Mouse (Mus musculus): ENCODE measurements at regions not wholly inside any gene's neighbourhood (a gene's known extent, or its start where the extent isn't known, plus 50 kb on each side); places are given as distances from the start of the nearest gene placed in this dataset.

DNA sequence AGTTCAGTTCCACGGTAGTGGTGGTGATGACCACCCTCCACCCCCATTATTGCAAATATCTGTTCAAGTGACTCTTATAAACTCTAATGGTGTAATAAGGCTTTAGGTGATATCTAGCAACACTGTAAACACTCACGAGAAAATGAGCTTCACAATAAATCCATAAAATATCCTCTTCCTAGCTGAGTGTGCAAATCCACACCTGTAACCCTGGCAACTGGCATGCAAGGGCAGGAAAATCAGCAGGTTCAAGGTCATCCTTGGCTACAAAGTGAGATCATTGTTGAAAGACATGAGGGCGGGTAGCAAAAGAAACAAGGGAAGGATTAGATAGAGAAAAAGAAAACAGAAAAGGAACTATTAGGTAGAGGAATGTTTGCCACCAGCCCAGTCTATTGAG, 86.8 kb downstream of the Sox4 start:
- H3K4me1 ChIP-seq, result peaks cover 17% of the 10 kb centered on the region
- H3K9ac ChIP-seq, result no peak overlapping the region
- no peaks in the 10 kb centered on the region for H3K27me3 ChIP-seq
- WGBS, result 74% methylated on average over 3 of the region's 3 CpGs
- H3K9me3 ChIP-seq, result no peaks in the 10 kb centered on the region
- no peak overlapping the region for H3K27ac ChIP-seq
- H3K4me3 ChIP-seq (replicated peaks), result no peak overlapping the region
- peaks cover 71% of the 10 kb centered on the region for H3K36me3 ChIP-seq (replicated peaks)
- no peak for ATAC-seq (ENCODE audit: low FRiP score)
- no peak overlapping the region for H3K4me2 ChIP-seq

DNA sequence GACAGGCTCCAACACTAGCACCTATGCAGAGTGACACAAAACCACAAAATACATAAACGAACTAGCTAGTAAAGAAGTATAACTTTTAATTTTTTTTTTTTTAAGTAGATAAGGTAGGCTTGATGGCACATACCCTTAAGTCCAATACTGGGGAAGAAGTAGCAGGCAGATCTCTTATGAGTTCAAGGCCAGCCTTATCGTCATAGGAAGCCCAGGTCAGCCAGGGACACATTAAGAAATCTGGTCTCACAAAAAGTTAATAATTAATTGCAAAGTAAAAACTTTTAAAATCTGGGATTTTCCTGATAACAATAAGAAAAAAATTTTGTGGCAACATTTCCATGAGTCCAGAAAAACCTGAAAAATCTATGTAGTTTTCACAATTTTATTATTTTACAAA, 92.9 kb downstream of the Sox4 start:
- H3K4me3 ChIP-seq (replicated peaks), result no peak overlapping the region
- H3K9me3 ChIP-seq, result no peaks in the 10 kb centered on the region
- H3K27ac ChIP-seq, result no peak overlapping the region
- H3K4me2 ChIP-seq, result no peak overlapping the region
- peaks cover 32% of the 10 kb centered on the region for H3K36me3 ChIP-seq (replicated peaks)
- H3K27me3 ChIP-seq, result no peaks in the 10 kb centered on the region
- peaks cover 15% of the 10 kb centered on the region; the same call in 1 of the 2 replicates for H3K4me1 ChIP-seq
- ATAC-seq (ENCODE audit: low FRiP score), result no peak
- WGBS, result 69% methylated on average over 2 of the region's 2 CpGs
- H3K9ac ChIP-seq, result no peak overlapping the region

DNA sequence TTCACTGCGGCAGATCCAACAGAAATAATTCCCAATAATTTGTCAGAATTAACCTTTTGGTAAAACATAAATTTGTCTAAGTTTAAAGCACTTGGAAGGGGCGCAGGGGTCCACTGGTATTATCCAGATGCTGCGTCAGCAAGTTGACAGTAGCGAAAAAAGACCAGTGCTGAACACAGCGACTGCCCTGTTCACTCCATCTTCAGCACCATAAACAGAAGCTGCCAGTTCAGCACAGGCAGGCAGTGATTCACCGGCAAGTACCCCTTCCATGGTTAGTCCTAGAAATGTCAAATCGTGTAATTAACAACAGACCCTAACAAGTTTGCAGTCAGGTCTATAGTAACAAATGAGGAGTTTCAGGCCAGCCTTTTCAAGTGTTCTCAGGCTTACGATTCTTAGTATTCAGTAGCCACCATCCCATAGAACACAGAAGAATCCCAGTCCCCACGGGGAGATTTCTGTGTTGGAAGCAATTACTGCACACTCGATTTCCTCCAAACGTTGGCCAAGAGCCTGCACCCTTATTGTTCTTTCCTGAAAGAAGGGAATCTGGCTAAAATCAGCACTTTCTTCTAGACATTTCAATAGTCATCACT, 93.6 kb downstream of the Sox4 start:
- no peaks in the 10 kb centered on the region for H3K9me3 ChIP-seq
- H3K27ac ChIP-seq, result peak overlapping the region; percentile 51; the same call in 1 of the 2 replicates
- peak; percentile 75; the same call in 1 of the 2 replicates for ATAC-seq (ENCODE audit: low FRiP score)
- peaks cover 26% of the 10 kb centered on the region for H3K36me3 ChIP-seq (replicated peaks)
- 27% methylated on average over 11 of the region's 11 CpGs for WGBS
- H3K9ac ChIP-seq, result no peak overlapping the region
- H3K4me3 ChIP-seq (replicated peaks), result no peak overlapping the region
- peaks cover 15% of the 10 kb centered on the region; the same call in 1 of the 2 replicates for H3K4me1 ChIP-seq
- H3K27me3 ChIP-seq, result no peaks in the 10 kb centered on the region
- no peak overlapping the region for H3K4me2 ChIP-seq

DNA sequence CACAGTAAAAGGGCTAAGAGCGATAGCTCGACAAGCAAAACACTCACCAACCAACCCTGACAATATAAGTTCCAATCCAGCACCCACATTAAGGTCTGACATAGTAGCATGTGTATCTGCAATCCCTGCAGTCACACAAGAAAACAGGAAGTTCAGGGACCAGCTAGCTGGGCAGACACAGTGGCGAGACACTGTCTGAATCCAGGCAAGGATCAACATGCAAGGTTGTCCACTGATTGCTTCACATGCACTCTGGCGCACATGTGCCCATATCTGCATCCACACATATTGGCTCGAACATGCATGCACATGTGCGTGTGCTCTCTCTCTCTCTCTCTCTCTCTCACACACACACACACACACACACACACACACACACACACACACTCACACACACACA, 95.5 kb downstream of the Sox4 start:
- Histone ChIP-seq H3K4me3 (replicated peaks) (no peak overlapping the region), H3K4me2 (no peak overlapping the region), H3K9me3 (peaks cover 5% of the 10 kb centered on the region; the same call in 1 of the 2 replicates), H3K4me1 (peaks cover 15% of the 10 kb centered on the region), H3K9ac (no peak overlapping the region), H3K27me3 (no peaks in the 10 kb centered on the region), H3K36me3 (replicated peaks) (peaks cover 18% of the 10 kb centered on the region), H3K27ac (no peak overlapping the region)
- WGBS, result 92% methylated on average over 6 of the region's 6 CpGs
- ATAC-seq (ENCODE audit: low FRiP score), result no peak

DNA sequence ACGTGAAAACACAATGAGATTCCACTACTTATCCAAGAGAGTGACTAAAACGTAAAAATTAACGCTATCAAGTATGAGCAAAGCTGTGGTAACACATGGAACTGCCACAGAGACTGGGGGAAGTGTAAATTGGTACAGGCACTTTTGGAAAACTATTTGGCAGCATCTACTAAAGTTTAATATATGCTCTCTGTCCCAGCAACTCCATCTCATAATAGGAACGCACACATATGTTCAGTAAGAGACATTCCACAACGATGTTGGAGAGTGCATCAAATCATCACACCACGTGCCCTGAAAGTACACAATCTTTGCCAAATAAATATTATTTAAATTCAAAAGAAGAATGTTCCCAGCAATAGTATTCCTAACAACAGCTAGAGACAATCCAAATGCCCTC, 96.3 kb downstream of the Sox4 start:
- 96% methylated on average over 6 of the region's 6 CpGs for whole genome bisulfite sequencing
- no peak for ATAC-seq (ENCODE audit: low FRiP score)
- no peak overlapping the region for H3K27ac ChIP-seq

GRCm38 (mm10) chr13:28856472-28856871, 97.0 kb downstream of the Sox4 start:
- ATAC-seq (ENCODE audit: low FRiP score), result no peak
- peaks cover 15% of the 10 kb centered on the region for H3K4me1 ChIP-seq

More for the DNA sequence above, 96.3 kb downstream of the Sox4 start:
- Histone ChIP-seq H3K4me3 (replicated peaks) (no peak overlapping the region), H3K9ac (no peak overlapping the region), H3K4me1 (peaks cover 15% of the 10 kb centered on the region), H3K27me3 (no peaks in the 10 kb centered on the region), H3K36me3 (replicated peaks) (peaks cover 20% of the 10 kb centered on the region), H3K4me2 (no peak overlapping the region), H3K9me3 (peaks cover 8% of the 10 kb centered on the region; the same call in 1 of the 2 replicates)

GRCm38 (mm10) chr13:28854247-28854646, 99.3 kb downstream of the Sox4 start:
- Histone ChIP-seq H3K9ac (no peak overlapping the region), H3K27ac (no peak overlapping the region), H3K27me3 (no peaks in the 10 kb centered on the region), H3K36me3 (replicated peaks) (peaks cover 18% of the 10 kb centered on the region), H3K9me3 (peaks cover 8% of the 10 kb centered on the region; the same call in 1 of the 2 replicates), H3K4me1 (peaks cover 5% of the 10 kb centered on the region), H3K4me2 (no peak overlapping the region), H3K4me3 (replicated peaks) (no peak overlapping the region)
- no peak for ATAC-seq (ENCODE audit: low FRiP score)
- 86% methylated on average over 9 of the region's 9 CpGs for WGBS

More at GRCm38 (mm10) chr13:28856472-28856871, 97.0 kb downstream of the Sox4 start:
- H3K36me3 ChIP-seq (replicated peaks), result peaks cover 18% of the 10 kb centered on the region
- H3K27me3 ChIP-seq, result no peaks in the 10 kb centered on the region
- H3K9ac ChIP-seq, result no peak overlapping the region
- H3K4me2 ChIP-seq, result no peak overlapping the region
- H3K9me3 ChIP-seq, result peaks cover 8% of the 10 kb centered on the region; the same call in 1 of the 2 replicates
- no peak overlapping the region for H3K27ac ChIP-seq
- no peak overlapping the region for H3K4me3 ChIP-seq (replicated peaks)
- WGBS, result 82% methylated on average over 4 of the region's 4 CpGs

- no peak for ATAC-seq (ENCODE audit: low FRiP score)
- no peak overlapping the region for H3K9ac ChIP-seq
- no peak overlapping the region for H3K4me2 ChIP-seq
- peaks cover 5% of the 10 kb centered on the region; the same call in 1 of the 2 replicates for H3K9me3 ChIP-seq
- H3K36me3 ChIP-seq (replicated peaks), result peaks cover 9% of the 10 kb centered on the region
- 92% methylated on average over 5 of the region's 5 CpGs for WGBS
- H3K27ac ChIP-seq, result no peak overlapping the region
- H3K4me3 ChIP-seq (replicated peaks), result no peak overlapping the region
- H3K27me3 ChIP-seq, result no peaks in the 10 kb centered on the region
- H3K4me1 ChIP-seq, result peaks cover 28% of the 10 kb centered on the region
Measured at GRCm38 (mm10) chr13:28848305-28848704, 105.2 kb downstream of the Sox4 start.

DNA sequence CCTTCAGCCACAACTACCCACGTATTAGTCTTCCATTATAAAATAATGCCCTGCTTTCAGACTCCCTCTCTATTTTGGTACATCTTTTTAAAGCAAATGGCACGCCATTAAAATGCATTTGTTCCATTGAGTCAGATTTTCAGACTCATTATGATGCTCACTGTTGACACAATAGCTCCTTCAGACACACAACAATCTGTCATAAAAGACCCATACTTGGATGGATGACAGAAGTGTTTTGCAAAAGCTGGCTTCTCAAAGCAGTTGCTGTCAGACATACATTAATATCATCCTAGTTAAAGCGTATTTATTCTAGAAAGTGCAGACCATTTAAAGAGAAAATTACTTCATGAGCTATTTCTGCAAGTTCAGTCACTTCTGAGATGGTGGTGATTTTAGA, 106.0 kb downstream of the Sox4 start:
- Histone ChIP-seq H3K4me1 (peaks cover 28% of the 10 kb centered on the region), H3K36me3 (replicated peaks) (peaks cover 2% of the 10 kb centered on the region; the same call in 1 of the 2 replicates), H3K4me2 (no peak overlapping the region), H3K27ac (no peak overlapping the region), H3K4me3 (replicated peaks) (no peak overlapping the region), H3K9me3 (no peaks in the 10 kb centered on the region), H3K9ac (no peak overlapping the region), H3K27me3 (no peaks in the 10 kb centered on the region)
- no peak for ATAC-seq (ENCODE audit: low FRiP score)
- WGBS, result 44% methylated on average over 3 of the region's 3 CpGs

DNA sequence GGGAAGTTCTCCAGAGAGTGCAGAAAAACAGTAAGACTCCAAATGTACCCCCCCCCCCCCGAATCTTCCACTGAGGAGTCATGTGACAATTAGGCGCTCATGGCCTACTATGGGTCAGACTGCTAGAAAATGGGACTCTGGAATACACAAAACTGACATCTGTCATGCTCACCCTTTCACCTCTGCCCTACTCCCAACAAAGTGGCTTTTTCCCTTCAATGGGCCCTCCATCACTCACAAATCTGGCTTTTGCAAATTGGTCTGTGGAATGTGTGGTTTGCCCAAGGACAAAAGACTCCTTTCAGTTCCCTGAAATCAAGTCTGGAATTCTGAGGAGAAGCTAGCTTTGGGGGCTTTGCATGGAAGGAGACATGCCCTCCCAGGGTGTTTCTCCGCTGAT, 109.0 kb downstream of the Sox4 start:
- H3K4me3 ChIP-seq (replicated peaks), result no peak overlapping the region
- 30% methylated on average over 3 of the region's 3 CpGs for WGBS
- H3K4me2 ChIP-seq, result no peak overlapping the region
- peaks cover 36% of the 10 kb centered on the region for H3K4me1 ChIP-seq
- no peaks in the 10 kb centered on the region for H3K9me3 ChIP-seq
- no peaks in the 10 kb centered on the region for H3K36me3 ChIP-seq (replicated peaks)
- H3K27me3 ChIP-seq, result no peaks in the 10 kb centered on the region
- H3K27ac ChIP-seq, result peak overlapping the region; percentile 51
- H3K9ac ChIP-seq, result no peak overlapping the region
- ATAC-seq (ENCODE audit: low FRiP score), result no peak

GRCm38 (mm10) chr13:28842811-28843210, 110.7 kb downstream of the Sox4 start:
- H3K4me1 ChIP-seq, result peaks cover 37% of the 10 kb centered on the region
- ATAC-seq (ENCODE audit: low FRiP score), result no peak

GRCm38 (mm10) chr13:28840142-28840541, 113.4 kb downstream of the Sox4 start:
- 85% methylated on average over 5 of the region's 5 CpGs for WGBS
- no peak for ATAC-seq (ENCODE audit: low FRiP score)

More at GRCm38 (mm10) chr13:28842811-28843210, 110.7 kb downstream of the Sox4 start:
- 90% methylated on average over 3 of the region's 3 CpGs for WGBS
- no peak overlapping the region for H3K4me2 ChIP-seq
- H3K4me3 ChIP-seq (replicated peaks), result no peak overlapping the region
- no peak overlapping the region for H3K9ac ChIP-seq
- no peak overlapping the region for H3K27ac ChIP-seq
- H3K9me3 ChIP-seq, result no peaks in the 10 kb centered on the region
- no peaks in the 10 kb centered on the region for H3K36me3 ChIP-seq (replicated peaks)
- no peaks in the 10 kb centered on the region for H3K27me3 ChIP-seq

DNA sequence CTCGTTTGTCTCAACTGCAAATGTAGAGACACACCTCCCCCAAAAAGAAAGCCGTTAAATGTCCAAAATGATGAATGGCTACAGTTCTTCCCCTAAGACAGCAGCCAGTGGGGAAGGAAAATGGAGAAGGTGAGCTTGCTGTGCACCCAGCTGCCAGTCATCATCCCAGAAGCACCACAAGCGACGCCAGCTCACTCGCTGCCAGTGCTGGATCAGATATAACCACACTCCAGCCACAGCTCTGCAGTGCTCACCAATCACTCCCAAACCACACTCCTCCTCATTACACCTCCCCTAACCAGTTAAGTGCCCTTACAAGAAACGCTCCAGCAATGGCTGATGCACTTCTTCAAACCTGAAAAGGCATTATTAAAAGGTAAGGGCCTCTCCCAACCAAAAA, 114.4 kb downstream of the Sox4 start:
- no peak for ATAC-seq (ENCODE audit: low FRiP score)
- peaks cover 14% of the 10 kb centered on the region for H3K4me1 ChIP-seq
- no peaks in the 10 kb centered on the region for H3K9me3 ChIP-seq
- no peak overlapping the region for H3K4me2 ChIP-seq
- H3K27me3 ChIP-seq, result no peaks in the 10 kb centered on the region
- 0 out of 2 replicates have a peak overlapping the region, but pooled peaks have one; percentile 21 for H3K27ac ChIP-seq
- 51% methylated on average over 6 of the region's 6 CpGs for WGBS
- no peaks in the 10 kb centered on the region for H3K36me3 ChIP-seq (replicated peaks)
- no peak overlapping the region for H3K9ac ChIP-seq
- H3K4me3 ChIP-seq (replicated peaks), result no peak overlapping the region

More at GRCm38 (mm10) chr13:28840142-28840541, 113.4 kb downstream of the Sox4 start:
- H3K36me3 ChIP-seq (replicated peaks), result no peaks in the 10 kb centered on the region
- no peak overlapping the region for H3K4me3 ChIP-seq (replicated peaks)
- H3K4me2 ChIP-seq, result no peak overlapping the region
- peaks cover 20% of the 10 kb centered on the region for H3K4me1 ChIP-seq
- H3K9me3 ChIP-seq, result no peaks in the 10 kb centered on the region
- no peaks in the 10 kb centered on the region for H3K27me3 ChIP-seq
- no peak overlapping the region for H3K27ac ChIP-seq
- H3K9ac ChIP-seq, result no peak overlapping the region
